Mouse (Mus musculus) kidney, adult 18-20 months (tissue): ENCODE data around the gene Faah.

Source experiments
- DNase-seq: peaks from one replicate; pipeline ENCODE4 v3.0.0; 2021

Gene Faah

DNA sequence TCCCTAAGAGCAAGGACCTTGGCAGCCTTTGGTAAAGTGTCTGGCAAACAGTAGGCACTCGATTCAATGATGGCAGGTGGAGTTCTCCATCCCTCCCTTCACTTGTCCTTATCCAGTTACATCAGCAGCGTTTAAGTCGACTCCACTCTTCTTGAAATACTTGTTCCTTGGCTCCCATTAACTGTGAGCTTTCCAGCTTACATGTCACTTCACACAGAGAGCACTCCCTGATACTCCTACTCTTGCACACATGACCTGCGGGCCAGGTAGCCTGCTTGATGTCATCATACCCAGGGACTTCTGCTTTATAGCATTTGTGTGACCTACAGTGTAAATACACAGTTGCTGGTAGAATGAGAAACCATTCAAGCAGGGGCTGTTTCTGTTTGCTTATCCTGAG, 21.0 kb downstream of the Faah start:
- no peak for DNase-seq

DNA sequence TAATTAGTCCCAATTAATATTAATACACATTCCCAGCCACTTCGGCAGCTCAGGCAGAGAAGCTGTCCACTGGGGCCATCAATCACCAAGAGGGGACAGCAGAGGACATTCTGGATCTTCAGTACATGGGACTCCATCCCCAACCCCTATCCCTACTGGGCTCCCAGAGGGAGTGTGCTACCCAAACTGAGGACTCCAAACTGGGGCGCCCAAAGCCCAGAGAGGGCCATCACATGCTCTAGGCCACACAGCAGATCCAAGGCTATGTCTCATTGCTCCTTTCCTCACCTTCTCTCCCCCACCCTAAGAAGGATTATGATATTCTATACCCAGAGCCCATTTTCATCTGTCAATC, 22.4 kb downstream of the Faah start:
- no peak for DNase-seq

DNA sequence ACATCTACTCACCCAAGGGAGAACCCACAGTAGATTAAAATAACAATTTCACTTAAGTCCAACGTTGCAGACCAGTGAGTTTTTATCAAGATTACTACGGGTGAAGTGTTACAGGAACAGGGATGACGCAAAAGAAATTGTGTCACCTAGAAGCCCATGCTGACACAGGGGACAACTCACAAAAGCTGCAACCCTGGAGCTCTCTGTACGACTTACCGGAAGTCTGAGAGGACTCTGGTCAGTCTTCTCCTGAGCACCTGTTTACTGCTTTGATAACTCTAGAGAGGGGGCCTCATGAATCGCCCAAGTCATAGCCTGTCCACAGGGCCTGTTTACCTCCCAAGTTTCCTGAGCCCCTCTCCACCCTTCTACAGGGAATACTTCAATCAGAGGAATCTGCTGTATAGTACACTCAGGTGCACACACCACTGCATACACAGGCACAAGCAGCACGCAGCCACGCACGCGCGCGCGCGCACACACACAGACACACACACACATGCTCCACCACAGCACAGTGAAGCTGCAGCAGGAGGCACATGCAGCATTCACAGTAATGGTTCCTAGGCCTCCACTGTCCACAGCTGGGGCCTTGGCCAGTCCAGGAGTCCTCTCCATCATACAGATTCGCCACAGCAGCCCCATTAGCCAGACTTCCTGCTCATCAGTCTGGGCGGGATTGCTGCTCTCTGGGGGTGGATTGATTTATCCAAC, 22.9 kb downstream of the Faah start:
- no peak for DNase-seq

- DNase-seq, result no peak
These were observed 28.3 kb downstream of the Faah start for GRCm38 (mm10) chr4:115989382-115989781.

DNA sequence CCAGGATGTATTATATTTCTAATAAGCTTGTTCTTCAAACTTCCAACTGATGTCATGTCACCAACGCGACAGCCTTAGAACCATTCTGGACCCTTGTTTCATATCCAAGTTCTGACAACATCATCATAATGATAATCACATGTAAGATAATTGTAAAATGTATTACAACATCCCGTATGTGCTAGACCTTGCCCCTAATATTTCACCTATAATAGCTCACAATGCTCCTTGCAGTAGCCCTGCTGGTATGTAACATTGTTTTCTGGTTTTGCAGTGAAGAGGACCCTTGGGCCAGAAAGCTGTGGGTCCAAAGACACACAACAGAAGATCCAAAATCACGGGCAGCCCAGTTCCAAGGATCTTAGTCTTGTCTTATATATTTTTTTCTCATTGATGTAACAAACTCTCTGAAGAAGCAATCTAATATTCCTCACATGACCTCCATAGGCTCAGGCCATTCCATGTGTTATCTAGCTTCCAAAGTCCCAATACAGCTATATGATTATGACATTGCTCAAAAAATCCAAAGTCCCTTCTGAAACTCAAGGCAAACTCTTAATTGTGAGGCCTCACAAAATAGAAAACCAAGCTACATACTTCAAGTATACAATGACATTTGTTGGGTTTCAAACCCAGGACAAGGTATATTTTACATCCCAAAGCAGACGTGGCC, 29.7 kb downstream of the Faah start:
- DNase-seq, result no peak

DNA sequence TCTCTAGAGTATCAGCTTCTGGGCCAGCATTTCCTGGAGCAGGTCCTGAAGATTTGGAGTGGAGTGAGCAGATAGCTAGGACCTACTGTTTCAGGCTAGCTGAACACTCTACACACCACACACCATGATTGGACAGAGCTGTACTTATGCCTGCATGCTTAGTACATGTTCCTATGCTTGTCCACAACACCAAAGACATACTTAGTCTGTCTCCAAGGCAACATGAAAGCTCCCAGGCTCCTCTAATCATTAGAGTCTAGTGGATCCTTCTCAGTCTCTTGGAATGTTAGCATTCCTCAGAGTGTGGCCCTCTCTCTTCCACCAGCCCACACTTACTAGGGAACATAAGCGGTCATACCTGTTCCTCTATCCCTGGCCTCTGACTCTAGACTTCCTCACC, 30.3 kb downstream of the Faah start:
- no peak for DNase-seq

- no peak for DNase-seq
These were observed 32.8 kb downstream of the Faah start for GRCm38 (mm10) chr4:115984967-115985366.

GRCm38 (mm10) chr4:115984111-115984510, 33.6 kb downstream of the Faah start:
- DNase-seq, result peak; percentile 88

DNA sequence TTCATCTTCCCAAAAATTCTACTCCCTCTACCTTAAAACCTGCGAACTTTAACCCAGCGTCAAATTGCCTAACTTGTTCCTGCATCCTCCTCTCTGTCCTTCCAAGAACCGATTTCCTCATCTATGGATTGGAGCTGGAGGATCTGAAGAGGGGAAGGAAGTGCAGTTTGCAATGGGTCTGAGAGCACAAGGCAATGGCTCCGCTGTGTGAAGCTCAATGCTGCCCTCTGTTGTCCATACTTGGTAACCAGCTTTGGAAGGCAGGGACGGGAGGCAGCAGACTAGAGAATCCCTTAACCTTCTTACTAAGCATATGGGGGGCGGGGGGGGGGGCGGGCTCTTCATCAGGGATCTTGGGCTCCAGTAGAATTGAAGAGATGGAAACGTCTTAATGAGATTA, 37.0 kb downstream of the Faah start:
- peak; percentile 68 for DNase-seq

DNA sequence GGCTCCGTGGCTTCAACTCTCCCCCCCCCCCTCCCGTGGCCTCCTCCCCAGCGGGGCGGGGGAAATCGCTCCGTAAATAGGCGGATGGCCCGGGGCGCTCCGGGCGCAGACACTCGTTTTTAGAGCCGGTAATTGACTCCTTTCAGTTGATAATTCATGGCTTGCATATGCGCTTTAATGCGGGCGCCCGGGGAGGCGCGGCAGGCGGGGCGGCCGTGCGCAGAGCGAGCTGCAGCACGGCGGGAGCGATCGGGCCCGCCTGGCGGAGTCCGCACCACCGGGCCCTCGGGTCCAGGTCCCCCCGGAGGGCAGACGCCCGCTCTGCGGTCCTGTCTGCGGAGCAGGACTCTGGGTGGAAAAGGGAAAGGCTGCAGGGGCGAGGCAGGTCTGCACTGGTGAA, 38.3 kb downstream of the Faah start:
- no peak for DNase-seq

- no peak for DNase-seq
These were observed 38.8 kb downstream of the Faah start for GRCm38 (mm10) chr4:115978911-115979310.

GRCm38 (mm10) chr4:115972543-115972942, 45.2 kb downstream of the Faah start:
- DNase-seq, result no peak

DNA sequence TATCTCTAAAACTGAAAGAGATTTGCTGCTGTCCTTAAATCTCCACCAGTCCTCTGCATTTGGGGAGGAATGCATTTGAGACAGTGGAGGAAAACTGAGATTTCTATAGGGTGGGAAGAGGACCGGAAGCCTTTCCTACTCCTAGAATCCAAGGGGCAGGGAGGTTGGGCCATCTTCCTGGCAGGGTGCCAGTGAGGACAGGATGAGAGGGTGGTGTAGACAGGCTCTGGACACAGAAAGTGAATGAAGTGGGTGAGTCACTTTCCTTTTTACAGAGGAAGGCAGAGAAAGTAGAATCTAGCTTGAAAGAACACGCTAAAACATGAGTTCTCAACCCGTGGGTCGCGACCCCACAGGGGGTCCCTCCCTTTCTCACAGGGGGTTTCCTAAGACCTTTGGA, 53.3 kb downstream of the Faah start:
- no peak for DNase-seq

GRCm38 (mm10) chr4:115963751-115964150, 54.0 kb downstream of the Faah start:
- DNase-seq, result no peak

- peak; percentile 28 for DNase-seq
These were observed 54.9 kb downstream of the Faah start for GRCm38 (mm10) chr4:115962671-115963412.

DNA sequence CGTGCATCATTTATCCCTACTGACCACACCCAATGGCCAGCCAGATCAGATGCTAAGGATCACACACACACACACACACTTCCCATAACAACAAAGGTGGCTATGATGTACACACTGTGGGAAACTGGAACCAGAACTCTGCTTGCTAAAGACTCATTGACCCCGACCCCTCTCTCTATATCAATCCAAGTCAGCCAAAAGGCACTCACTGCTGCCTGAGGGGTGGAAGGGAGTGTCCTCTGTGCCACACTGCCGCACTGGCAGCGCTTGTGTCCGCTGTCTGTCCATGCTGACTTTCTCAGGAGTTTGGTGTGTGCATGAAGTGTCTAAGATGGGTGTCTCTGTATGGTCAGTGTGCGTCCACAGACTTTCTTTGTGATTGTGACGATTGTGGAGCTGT, 55.7 kb downstream of the Faah start:
- DNase-seq, result no peak

GRCm38 (mm10) chr4:115959546-115959945, 58.2 kb downstream of the Faah start:
- no peak for DNase-seq

DNA sequence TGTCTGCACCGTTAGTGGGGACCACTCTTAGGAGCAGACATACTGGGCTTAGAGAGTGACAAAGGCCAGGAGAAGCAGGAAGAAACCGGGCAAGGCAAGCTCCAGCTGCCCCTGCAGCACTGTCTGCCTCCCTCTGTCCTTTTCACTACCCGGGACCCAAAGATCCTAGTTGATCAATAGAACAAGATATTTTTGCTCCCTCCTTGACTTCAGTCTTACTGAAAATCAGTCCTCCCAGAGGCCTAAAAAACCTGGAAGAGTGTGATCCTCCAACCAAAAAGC, 62.3 kb downstream of the Faah start:
- DNase-seq, result no peak

- no peak for DNase-seq
These were observed 62.9 kb downstream of the Faah start for GRCm38 (mm10) chr4:115954656-115955493.

DNA sequence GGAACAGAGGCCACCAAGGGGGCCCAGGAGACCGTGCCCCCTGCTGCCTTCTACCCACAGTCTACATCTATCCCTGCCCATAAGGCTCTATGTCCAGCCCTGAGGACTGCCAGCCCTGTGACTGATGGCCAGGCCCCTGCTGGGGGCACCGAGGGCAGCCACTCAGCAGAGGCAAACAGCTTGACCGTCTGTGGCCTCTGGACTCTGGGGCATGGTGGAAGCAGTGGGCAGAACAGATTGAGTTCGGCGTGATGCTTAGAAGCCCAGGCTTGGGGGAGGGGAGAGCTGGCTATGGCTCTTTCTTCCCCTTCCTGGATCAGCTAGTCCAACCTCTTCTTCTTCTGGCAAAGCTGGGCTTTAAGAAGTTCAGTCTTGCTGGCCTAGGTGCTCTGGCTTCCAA, 64.2 kb downstream of the Faah start:
- DNase-seq, result no peak

DNA sequence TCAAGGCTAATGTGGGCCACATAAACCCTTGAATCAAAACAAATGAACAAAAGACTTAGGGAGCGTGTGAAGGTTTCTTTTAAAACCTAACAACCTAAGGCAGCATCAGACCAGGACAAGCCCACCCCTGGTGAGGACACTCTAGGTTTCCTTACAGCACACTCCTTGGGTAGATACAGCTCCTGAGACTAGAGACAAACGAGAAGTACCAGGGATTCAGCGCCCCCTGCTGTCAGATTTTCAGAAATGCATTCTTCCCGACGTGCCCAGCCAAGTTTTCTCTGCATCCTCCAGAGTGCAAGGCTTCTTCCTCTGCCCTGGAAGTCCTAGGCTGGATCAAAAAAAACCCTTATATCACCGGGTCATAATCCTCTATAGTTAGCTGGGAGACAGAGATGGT, 65.0 kb downstream of the Faah start:
- peak; percentile 70 for DNase-seq

GRCm38 (mm10) chr4:115943669-115944314, 73.9 kb downstream of the Faah start:
- DNase-seq, result no peak

- no peak for DNase-seq
These were observed 76.4 kb downstream of the Faah start for GRCm38 (mm10) chr4:115941242-115941820.
